Mouse (Mus musculus) regulatory T cell (primary cell): Measurements from ENCODE around the gene Gm7682.
"Not testable (repeated sequence)": the region's sequence is repeated elsewhere in the genome, so short reads cannot be mapped to it uniquely, and the experiment has no call there.

ENCODE experiments used
- in situ Hi-C: fragments of 300-600 bp; cut with MboI, MseI; formaldehyde crosslinking; loops from one replicate; pipeline ENCODE4 v1.15.1; 2025; ENCODE audit warnings: high pct_unique_total_duplicates

Gene Gm7682

DNA sequence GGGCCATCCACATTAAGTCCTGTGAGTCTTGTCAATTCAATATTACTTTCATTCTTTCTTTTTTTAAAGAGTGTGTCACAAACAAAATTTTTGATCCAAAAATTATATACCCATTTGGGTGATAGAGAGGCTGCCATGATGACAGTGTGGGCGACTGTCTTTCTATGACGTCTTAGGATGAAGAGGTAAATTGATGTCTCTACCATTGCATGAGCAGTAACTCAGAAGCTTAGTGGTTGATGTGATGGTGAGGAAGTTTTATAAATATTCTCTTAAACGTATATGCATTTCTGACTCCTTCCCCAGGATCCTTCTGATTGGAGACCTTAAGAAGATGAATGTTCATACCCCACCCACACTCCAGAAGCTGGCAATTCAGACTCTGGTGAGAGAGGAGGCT is at the start of gene Gm7682:
Gene Gm7682 (plus strand): TSS at position 301 of the 400 bp plus-strand sequence.
- in situ Hi-C loops, result not testable (repeated sequence)
